Mouse (Mus musculus) embryonic facial prominence, embryonic 12.5 days (tissue): ENCODE data around the gene AC109138.7. TPM values are rescaled to one million over a fixed set of nuclear protein-coding genes. Genes with fewer than 3 reads are reported as not detected.

ENCODE experiments used
- ATAC-seq: fragments of 200-750 bp; cut with Nextera tagmentation; 2 replicates; pipeline ENCODE4 v1.8.0; 2017; ENCODE audit not compliant: insufficient number of reproducible peaks, insufficient read depth, low FRiP score, low TSS enrichment
- H3K27ac ChIP-seq: fragments of 300-500 bp; sonication (generic); 2 replicates; pipeline ENCODE4 v1.5.1; 2016; ENCODE audit warnings: mild to moderate bottlenecking
- H3K27me3 ChIP-seq: fragments of 300-500 bp; sonication (generic); 2 replicates; pipeline ENCODE4 v1.6.1; 2016; ENCODE audit warnings: mild to moderate bottlenecking, moderate library complexity
- H3K36me3 ChIP-seq: fragments of 300-500 bp; sonication (generic); 2 replicates; pipeline ENCODE4 v1.6.1; 2016; ENCODE audit warnings: mild to moderate bottlenecking
- H3K4me1 ChIP-seq: fragments of 300-500 bp; sonication (generic); 2 replicates; pipeline ENCODE4 v1.6.1; 2016
- H3K4me2 ChIP-seq: fragments of 300-500 bp; sonication (generic); replicated peaks from 2 replicates; pipeline ENCODE4 v1.6.1; 2016; ENCODE audit warnings: mild to moderate bottlenecking, moderate library complexity
- H3K4me3 ChIP-seq: fragments of 300-500 bp; sonication (generic); 2 replicates; pipeline ENCODE4 v1.5.1; 2016; ENCODE audit warnings: mild to moderate bottlenecking
- H3K9ac ChIP-seq: fragments of 300-500 bp; sonication (generic); 2 replicates; pipeline ENCODE4 v1.6.1; 2016; ENCODE audit warnings: mild to moderate bottlenecking, moderate library complexity
- H3K9me3 ChIP-seq: fragments of 300-500 bp; sonication (generic); 2 replicates; pipeline ENCODE4 v1.6.1; 2016; ENCODE audit warnings: mild to moderate bottlenecking, moderate library complexity
- whole genome bisulfite sequencing: fragments of 180-500 bp; shearing (Covaris S2); methylation state at CpG from one replicate; pipeline ENCODE4 v1.1.7; 2016; 5-methylcytosine and 5-hydroxymethylcytosine counted together
- polyA plus RNA-seq: library from polyadenylated mRNA; unstranded; fragments of >200 nt; fragmentation: Nextera tagmentation; extraction: Ambion mirVana; gene quantifications from 2 replicates; pipeline ENCODE4 v1.2.1, GENCODE M21; 2016

Gene AC109138.7
- polyA plus RNA-seq, 1 experiment from 2014 or later = not detected

DNA sequence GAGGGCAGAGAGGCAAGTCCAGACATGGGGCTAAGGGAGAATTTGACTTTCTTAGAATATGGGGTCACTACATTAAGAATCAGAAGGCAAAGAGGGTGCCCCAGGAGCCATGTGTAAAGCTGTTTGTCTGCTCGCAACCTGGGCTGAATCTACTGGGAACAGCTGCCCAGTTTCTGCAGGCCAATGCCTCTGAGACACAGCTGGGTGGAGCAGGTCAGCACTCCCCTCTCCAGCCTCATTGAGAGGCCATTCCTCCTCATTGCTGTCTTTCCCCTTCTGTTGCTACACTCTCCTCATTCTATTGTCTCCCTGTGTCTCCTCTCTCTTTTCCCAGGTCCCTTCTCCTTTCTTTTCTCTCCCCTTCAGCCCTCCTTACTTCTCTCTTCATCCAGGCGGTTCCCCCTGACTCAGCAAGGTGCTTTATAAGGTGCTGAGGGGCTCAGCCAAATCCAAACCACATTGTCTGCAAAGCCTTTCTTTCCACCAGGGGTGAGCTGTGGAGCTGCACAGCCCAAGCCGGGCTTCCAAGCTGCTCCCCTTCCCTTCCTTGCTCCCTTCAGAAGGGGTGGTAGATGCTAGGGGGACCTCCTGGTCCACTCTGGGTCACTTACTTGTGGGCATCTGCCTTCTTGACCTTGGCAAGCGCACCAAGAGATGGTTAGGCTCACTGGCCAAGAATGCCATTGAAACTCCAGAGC lies 2.1 kb upstream of the AC109138.7 start:
- peak overlapping the region; percentile 19 for H3K9ac ChIP-seq
- peak overlapping the region; percentile 87 for H3K4me2 ChIP-seq

DNA sequence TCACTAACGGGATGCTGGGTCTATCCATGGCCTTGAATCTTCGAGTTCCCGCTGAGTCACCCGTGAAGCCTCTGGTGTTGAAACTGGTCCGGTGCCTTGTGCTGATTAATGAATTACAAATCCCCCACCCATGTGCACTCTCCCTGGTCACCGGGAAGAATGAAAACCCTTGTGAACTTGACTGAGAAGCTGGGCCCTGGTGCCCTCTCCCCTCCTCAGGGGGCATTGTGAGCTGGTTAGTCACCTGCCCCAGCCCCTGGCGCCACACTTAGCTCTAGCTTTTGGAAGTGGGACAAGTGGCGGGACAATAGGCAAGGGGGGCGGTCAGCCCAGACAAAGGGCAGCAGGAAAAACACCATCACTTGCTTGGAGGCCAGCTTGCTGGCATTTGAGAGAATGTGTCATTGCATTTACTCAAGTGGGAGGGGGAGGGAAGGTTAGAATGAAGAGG lies 608 bp upstream of the AC109138.7 start:
- Histone ChIP-seq H3K4me2 (peak overlapping the region; percentile 87), H3K4me1 (peaks cover 56% of the 10 kb centered on the region), H3K27me3 (no peaks in the 10 kb centered on the region; the same call in 1 of the 2 replicates), H3K36me3 (no peaks in the 10 kb centered on the region), H3K9me3 (no peaks in the 10 kb centered on the region), H3K4me3 (peak overlapping the region; percentile 82), H3K27ac (peak overlapping the region; percentile 94), H3K9ac (peak overlapping the region; percentile 92)
- ATAC-seq = no peak
- 8% methylated on average over 9 of the region's 9 CpGs for WGBS

More for the DNA sequence above, 2.1 kb upstream of the AC109138.7 start:
- Histone ChIP-seq H3K27me3 (no peaks in the 10 kb centered on the region; the same call in 1 of the 2 replicates), H3K36me3 (no peaks in the 10 kb centered on the region), H3K4me3 (no peak overlapping the region), H3K27ac (peak overlapping the region; percentile 94; the same call in 1 of the 2 replicates), H3K4me1 (peaks cover 41% of the 10 kb centered on the region), H3K9me3 (no peaks in the 10 kb centered on the region)
- no peak for ATAC-seq
- WGBS = 19% methylated on average over 4 of the region's 4 CpGs

DNA sequence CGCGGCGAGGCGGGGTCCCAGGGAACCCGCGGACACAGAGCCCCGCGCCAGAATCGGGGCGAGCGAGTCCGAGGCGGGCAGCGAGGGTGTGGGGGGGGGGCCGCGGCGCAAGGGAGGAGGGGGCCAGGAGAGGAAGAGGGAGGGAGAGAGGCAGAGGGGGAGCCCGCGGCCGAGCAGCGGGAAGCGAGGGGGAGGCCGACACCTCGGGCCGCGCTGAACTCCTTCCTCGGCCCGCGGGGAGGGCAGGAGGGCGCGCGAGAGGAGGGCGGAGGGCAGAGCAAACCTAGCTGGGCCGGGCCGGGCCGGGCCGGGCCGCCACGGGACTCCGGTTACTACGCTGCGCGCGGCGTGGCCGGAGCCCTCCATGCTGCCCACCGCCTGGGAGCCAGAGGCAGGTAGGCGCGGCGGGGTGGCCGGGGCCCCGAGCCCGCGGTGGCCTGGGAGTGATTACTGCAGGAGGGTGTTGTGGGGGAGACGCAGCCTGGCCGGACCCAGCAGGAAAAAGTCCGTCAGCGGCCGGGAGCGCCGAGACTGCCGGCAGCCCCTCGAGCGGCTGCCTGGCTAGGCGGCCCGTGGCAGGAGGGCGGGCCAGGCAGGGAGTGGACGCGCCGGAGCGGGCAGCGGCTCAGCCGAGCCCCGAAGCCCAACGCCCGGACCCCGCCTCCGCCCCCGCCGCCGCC lies 754 bp downstream of the AC109138.7 start:
- Histone ChIP-seq H3K4me2 (peak overlapping the region; percentile 87), H3K4me1 (peaks cover 66% of the 10 kb centered on the region), H3K9ac (peak overlapping the region; percentile 92), H3K4me3 (peak overlapping the region; percentile 82), H3K9me3 (no peaks in the 10 kb centered on the region), H3K27ac (peak overlapping the region; percentile 94), H3K36me3 (no peaks in the 10 kb centered on the region), H3K27me3 (no peaks in the 10 kb centered on the region)
- no peak for ATAC-seq
- WGBS = 1% methylated on average over 59 of the region's 81 CpGs

DNA sequence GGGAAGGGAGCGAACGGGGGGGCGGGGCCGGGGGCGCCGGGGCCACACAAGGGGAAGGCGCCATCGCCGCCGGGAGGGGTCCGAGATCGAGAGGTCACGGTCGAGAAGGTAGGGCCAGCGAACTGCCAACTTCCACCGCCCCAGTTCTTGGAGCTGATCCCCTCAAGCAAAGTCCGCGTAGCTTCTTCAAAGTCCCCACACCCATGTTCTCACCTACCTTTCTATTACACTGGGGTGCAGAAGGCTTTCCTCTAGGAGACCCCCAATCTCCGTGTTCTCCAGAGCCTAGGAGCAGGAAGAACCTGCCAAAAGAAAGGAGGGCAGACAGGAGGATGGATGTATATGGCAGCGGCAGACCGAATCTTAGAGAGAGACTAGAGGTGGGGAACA lies 1.3 kb downstream of the AC109138.7 start:
- Histone ChIP-seq H3K9me3 (no peaks in the 10 kb centered on the region), H3K27me3 (no peaks in the 10 kb centered on the region), H3K4me3 (peak overlapping the region; percentile 82), H3K4me1 (peaks cover 72% of the 10 kb centered on the region), H3K4me2 (peak overlapping the region; percentile 87), H3K36me3 (no peaks in the 10 kb centered on the region), H3K9ac (peak overlapping the region; percentile 92), H3K27ac (peak overlapping the region; percentile 94)
- WGBS = under 1% methylated on average over 14 of the region's 21 CpGs
- no peak for ATAC-seq

DNA sequence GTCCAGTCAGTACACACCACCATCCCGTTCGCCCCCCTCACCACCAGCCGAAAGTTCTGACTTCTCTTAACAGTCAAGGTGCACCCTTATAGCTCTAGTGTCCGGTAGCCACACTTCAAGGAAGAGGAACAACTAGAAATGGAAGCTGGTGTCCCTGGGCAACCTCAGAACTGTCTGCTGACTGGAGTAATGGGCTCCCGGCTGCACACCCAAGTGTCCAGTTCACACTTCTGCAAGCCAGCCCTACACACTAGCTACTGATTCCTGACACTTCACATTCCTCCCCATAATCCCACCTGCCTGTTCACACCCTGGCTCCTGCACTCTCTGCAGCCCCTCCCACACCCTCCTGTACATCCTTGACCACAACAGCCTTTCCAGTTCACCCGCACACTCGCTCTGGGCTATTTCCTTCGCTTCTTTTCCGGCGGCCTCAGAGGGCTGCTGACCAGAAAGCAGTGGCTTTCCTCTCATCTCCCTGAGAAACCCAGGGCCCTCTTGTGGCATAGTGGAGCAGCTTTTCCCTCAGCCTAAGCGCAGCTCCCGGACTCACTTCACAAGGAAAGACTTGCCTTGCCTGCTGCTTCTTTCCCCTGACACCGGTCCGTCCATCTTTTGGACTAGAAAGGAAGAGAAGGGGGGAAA lies 2.0 kb downstream of the AC109138.7 start:
- peak overlapping the region; percentile 82 for H3K4me3 ChIP-seq
- no peaks in the 10 kb centered on the region for H3K9me3 ChIP-seq
- no peaks in the 10 kb centered on the region for H3K36me3 ChIP-seq
- H3K27ac ChIP-seq = peak overlapping the region; percentile 72; the same call in 1 of the 2 replicates
- WGBS = 18% methylated on average over 14 of the region's 14 CpGs
- peak overlapping the region; percentile 5 for H3K9ac ChIP-seq
- peak overlapping the region; percentile 87 for H3K4me2 ChIP-seq
- no peak for ATAC-seq
- H3K4me1 ChIP-seq = peaks cover 79% of the 10 kb centered on the region
- no peaks in the 10 kb centered on the region for H3K27me3 ChIP-seq

DNA sequence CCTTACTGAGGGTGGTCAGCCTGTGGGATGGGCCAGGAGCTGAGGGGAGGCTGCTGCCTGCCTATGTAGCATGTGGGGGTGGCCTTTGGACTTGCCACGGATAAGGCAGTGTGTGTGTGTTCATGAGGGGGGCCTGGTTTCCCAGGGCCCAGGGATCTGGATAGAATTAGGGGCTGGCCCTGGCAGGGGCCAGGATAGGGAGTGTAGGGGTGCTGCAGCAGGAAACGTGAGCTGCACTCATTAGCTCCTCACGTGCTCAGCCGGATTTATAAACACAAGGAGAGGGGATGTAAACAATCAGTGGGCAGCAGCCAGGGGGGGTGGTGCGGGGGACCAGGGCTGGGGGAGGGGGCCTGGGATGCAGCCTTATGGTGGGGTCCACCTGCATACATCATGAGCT lies 3.0 kb downstream of the AC109138.7 start:
- Histone ChIP-seq H3K9me3 (no peaks in the 10 kb centered on the region), H3K4me1 (peaks cover 71% of the 10 kb centered on the region), H3K27ac (peak overlapping the region; percentile 72), H3K36me3 (peaks cover 8% of the 10 kb centered on the region), H3K27me3 (no peaks in the 10 kb centered on the region), H3K9ac (0 out of 2 replicates have a peak overlapping the region, but pooled peaks have one; percentile 10), H3K4me2 (peak overlapping the region; percentile 87), H3K4me3 (0 out of 2 replicates have a peak overlapping the region, but pooled peaks have one; percentile 82)
- WGBS = 7% methylated on average over 5 of the region's 5 CpGs
- ATAC-seq = peak; percentile 78

DNA sequence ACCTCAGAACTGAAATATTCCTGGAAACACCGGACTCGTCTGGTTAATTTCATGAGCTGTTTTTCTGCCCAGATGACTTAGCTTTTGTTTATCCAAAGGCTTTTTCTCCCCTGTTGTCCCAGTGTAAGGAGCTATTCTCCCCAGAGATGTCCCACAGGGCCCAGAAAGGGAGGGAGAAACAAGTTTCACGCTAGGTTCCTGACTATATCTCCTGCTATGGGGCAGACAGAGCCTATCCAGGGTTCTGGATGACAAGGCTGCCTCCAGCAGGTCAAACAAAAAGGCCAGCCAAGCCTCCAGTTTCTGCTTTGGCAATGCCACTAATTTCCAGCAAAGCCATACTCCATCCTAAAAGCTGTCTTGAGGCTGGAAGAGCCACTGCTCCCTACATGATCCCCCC lies 3.7 kb downstream of the AC109138.7 start:
- 30% methylated on average over 3 of the region's 3 CpGs for WGBS
- Histone ChIP-seq H3K4me2 (peak overlapping the region; percentile 87), H3K9me3 (no peaks in the 10 kb centered on the region), H3K4me3 (no peak overlapping the region), H3K36me3 (peaks cover 16% of the 10 kb centered on the region), H3K27ac (peak overlapping the region; percentile 72), H3K4me1 (peaks cover 64% of the 10 kb centered on the region), H3K27me3 (no peaks in the 10 kb centered on the region), H3K9ac (0 out of 2 replicates have a peak overlapping the region, but pooled peaks have one; percentile 10)
- ATAC-seq = no peak

DNA sequence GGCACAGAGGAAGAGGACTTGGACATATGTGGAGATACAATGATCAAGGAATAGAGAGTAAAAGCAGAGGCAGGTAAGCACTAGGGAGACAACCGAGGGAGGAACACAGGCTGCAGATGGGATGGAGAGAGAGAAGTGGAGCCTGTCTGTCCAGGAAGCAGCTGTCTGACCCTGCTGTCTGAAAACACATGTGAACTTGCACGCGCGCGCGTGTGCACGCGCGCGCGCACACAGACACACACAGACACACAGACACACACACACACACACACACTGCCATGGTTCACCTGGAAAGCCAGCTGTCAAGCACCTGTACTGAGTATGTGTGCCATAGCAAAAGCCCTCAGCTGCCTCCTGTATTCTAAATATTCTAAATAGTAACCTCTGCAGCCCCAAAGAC lies 4.1 kb downstream of the AC109138.7 start:
- no peak overlapping the region for H3K9ac ChIP-seq
- H3K4me2 ChIP-seq = peak overlapping the region; percentile 87; the same call in 1 of the 2 replicates
- H3K4me1 ChIP-seq = peaks cover 60% of the 10 kb centered on the region
- no peak overlapping the region for H3K4me3 ChIP-seq
- peaks cover 17% of the 10 kb centered on the region for H3K36me3 ChIP-seq
- no peak for ATAC-seq
- peak overlapping the region; percentile 72 for H3K27ac ChIP-seq
- 68% methylated on average over 11 of the region's 11 CpGs for WGBS
- no peaks in the 10 kb centered on the region for H3K27me3 ChIP-seq
- no peaks in the 10 kb centered on the region for H3K9me3 ChIP-seq

DNA sequence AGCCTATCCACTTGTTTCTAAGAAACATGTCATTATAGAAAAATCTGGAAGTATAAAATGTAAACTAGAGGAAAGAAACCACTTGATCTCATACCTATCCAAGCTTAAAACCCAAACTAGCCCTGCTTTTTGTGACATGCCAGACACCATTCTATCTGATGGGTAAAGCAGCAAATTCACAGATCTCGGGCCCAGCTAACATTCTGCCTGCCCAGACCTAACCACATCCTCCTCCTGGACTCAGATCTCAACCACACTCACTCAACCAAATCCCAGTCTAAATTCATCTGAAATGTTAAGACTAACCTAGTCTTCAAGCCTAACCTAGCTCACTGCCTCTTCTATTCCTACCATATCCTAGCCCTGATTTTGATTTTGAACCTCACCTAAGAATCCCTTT lies 4.6 kb downstream of the AC109138.7 start:
- H3K4me1 ChIP-seq = peaks cover 55% of the 10 kb centered on the region
- ATAC-seq = no peak
- no peak overlapping the region for H3K9ac ChIP-seq
- H3K36me3 ChIP-seq = peaks cover 17% of the 10 kb centered on the region
- no peaks in the 10 kb centered on the region for H3K27me3 ChIP-seq
- WGBS = 79% methylated on average over 1 of the region's 1 CpGs
- H3K4me3 ChIP-seq = no peak overlapping the region
- no peaks in the 10 kb centered on the region for H3K9me3 ChIP-seq
- H3K27ac ChIP-seq = 0 out of 2 replicates have a peak overlapping the region, but pooled peaks have one; percentile 72
- H3K4me2 ChIP-seq = no peak overlapping the region

DNA sequence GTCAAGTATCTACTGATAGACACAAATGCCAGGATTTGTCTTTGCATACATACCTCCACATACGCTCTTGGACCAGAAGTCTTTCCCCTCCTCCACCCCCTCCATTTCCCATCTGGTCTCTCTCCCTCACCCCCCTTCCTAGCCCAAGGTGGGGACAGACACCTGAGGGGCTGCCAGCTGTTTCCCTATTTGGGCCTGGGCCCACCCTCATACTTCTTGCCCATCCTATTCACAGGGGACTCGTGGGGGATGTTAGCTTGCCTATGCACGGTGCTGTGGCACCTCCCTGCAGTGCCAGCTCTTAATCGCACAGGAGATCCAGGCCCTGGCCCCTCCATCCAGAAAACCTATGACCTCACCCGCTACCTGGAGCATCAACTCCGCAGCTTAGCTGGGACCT lies 5.8 kb downstream of the AC109138.7 start:
- H3K9ac ChIP-seq = no peak overlapping the region
- no peaks in the 10 kb centered on the region for H3K9me3 ChIP-seq
- no peak overlapping the region for H3K27ac ChIP-seq

DNA sequence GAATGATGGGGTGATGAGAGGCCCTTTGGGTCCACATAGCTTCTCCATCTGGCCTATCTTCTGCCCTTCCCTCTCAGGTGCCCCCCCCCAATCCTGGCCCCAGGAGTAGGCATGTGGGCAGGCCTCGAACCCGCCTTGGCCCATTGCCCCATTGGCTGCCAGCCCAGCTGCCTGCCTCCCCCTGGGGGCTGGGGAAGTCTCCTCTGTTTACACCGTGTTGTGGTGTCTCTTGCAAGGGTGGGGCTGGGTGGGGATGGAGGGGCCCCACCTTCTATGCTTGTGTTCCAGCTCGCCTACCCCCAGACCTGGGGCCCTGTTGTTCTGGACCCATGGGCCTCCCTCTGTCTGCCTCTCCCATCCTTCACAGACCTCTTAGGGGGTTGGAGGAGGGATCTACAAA lies 6.3 kb downstream of the AC109138.7 start:
- no peaks in the 10 kb centered on the region for H3K9me3 ChIP-seq
- no peak overlapping the region for H3K27ac ChIP-seq
- ATAC-seq = no peak
- no peak overlapping the region for H3K4me3 ChIP-seq
- H3K9ac ChIP-seq = no peak overlapping the region
- H3K4me1 ChIP-seq = peaks cover 49% of the 10 kb centered on the region
- WGBS = 66% methylated on average over 4 of the region's 4 CpGs
- no peak overlapping the region for H3K4me2 ChIP-seq
- H3K36me3 ChIP-seq = peaks cover 17% of the 10 kb centered on the region
- H3K27me3 ChIP-seq = no peaks in the 10 kb centered on the region

More for the DNA sequence above, 5.8 kb downstream of the AC109138.7 start:
- no peak for ATAC-seq
- Histone ChIP-seq H3K4me2 (no peak overlapping the region), H3K27me3 (no peaks in the 10 kb centered on the region), H3K4me1 (peaks cover 49% of the 10 kb centered on the region), H3K4me3 (no peak overlapping the region), H3K36me3 (peaks cover 17% of the 10 kb centered on the region)
- 83% methylated on average over 6 of the region's 6 CpGs for WGBS
